Comparison of ENCODE assay signal across 8 mouse cellular contexts in genomic region chr3:107334202-107334934, GRCm38 (mm10). TPM values are rescaled to one million over a fixed set of nuclear protein-coding genes. Genes with fewer than 3 reads are reported as not detected.
DNase-seq lines count a peak whose midpoint lies in the region; ATAC-seq and TF ChIP-seq lines count a peak whose summit lies in the region.

No protein-coding gene starts in this region.

- no peaks in the 10 kb centered on the region for H3K27me3 ChIP-seq in heart, embryonic 13.5 days (replicated peaks)
- H3K27me3 ChIP-seq in E14TG2a.4 (ENCODE audit: insufficient read depth, low read length), result no peaks in the 10 kb centered on the region
- no peaks in the 10 kb centered on the region for H3K27me3 ChIP-seq in forebrain, embryonic 11.5 days (ENCODE audit: control insufficient read depth, insufficient read depth, low read length)
- H3K27me3 ChIP-seq in liver, embryonic 13.5 days, result no peaks in the 10 kb centered on the region

- no peaks in the 10 kb centered on the region for H3K9me3 ChIP-seq in heart, embryonic 13.5 days
- H3K9me3 ChIP-seq in E14TG2a.4 (ENCODE audit: low read length), result no peaks in the 10 kb centered on the region
- H3K9me3 ChIP-seq in forebrain, embryonic 11.5 days (ENCODE audit: control insufficient read depth, low read length), result no peaks in the 10 kb centered on the region
- H3K9me3 ChIP-seq in liver, embryonic 13.5 days (replicated peaks), result no peaks in the 10 kb centered on the region

- no peak for DNase-seq in heart, postnatal 10 days
- DNase-seq in forebrain, embryonic 11.5 days (ENCODE audit: low spot score), result no peak
- no peak for DNase-seq in liver, embryonic 13.5 days
- DNase-seq in ovary, postnatal 10 days (ENCODE audit: low spot score), result no peak
- no peak for DNase-seq in right cerebral cortex, postnatal 10 days (ENCODE audit: low spot score in 2 of 2)
- no peak for DNase-seq in right cerebral cortex, postnatal 25 days

- H3K9ac ChIP-seq in heart, embryonic 13.5 days, result peak overlapping the region; percentile 92
- peak overlapping the region; percentile 94 for H3K9ac ChIP-seq in forebrain, embryonic 11.5 days (ENCODE audit: low read length)
- H3K9ac ChIP-seq in liver, embryonic 13.5 days, result peak overlapping the region; percentile 80

- no peak for TF ChIP-seq CTCF in E14TG2a.4 (conservative IDR thresholded peaks at IDR 0.05; ENCODE audit: low read length)

- H3K27ac ChIP-seq in heart, embryonic 13.5 days (replicated peaks), result peak overlapping the region; percentile 98
- H3K27ac ChIP-seq in forebrain, embryonic 11.5 days (ENCODE audit: low read depth, low read length), result peak overlapping the region; percentile 96
- peak overlapping the region; percentile 97 for H3K27ac ChIP-seq in liver, embryonic 13.5 days

- intact Hi-C loops in heart, postnatal 10 days (cut with DNase I), result no loop called here

- ATAC-seq in heart, embryonic 13.5 days (ENCODE audit: extremely low read depth, insufficient number of reproducible peaks, low FRiP score, low TSS enrichment), result no peak
- ATAC-seq in forebrain, embryonic 11.5 days (replicated peaks; ENCODE audit: low FRiP score), result no peak
- ATAC-seq in liver, embryonic 13.5 days (ENCODE audit: low read depth), result no peak

- WGBS in heart, embryonic 13.5 days, result 10% methylated on average over 12 of the region's 12 CpGs
- 11% methylated on average over 12 of the region's 12 CpGs for WGBS in forebrain, embryonic 11.5 days
- 10% methylated on average over 12 of the region's 12 CpGs for WGBS in liver, embryonic 13.5 days (ENCODE audit: insufficient replicate concordance)

- H3K36me3 ChIP-seq in heart, embryonic 13.5 days, result peaks cover 17% of the 10 kb centered on the region
- H3K36me3 ChIP-seq in E14TG2a.4 (ENCODE audit: insufficient read depth, low read length), result peaks cover 27% of the 10 kb centered on the region
- peaks cover 4% of the 10 kb centered on the region; the same call in 1 of the 2 replicates for H3K36me3 ChIP-seq in forebrain, embryonic 11.5 days (ENCODE audit: control insufficient read depth, insufficient read depth, low read length)
- H3K36me3 ChIP-seq in liver, embryonic 13.5 days, result peaks cover 23% of the 10 kb centered on the region

- H3K4me3 ChIP-seq in heart, embryonic 13.5 days, result peak overlapping the region; percentile 98
- H3K4me3 ChIP-seq in E14TG2a.4 (replicated peaks; ENCODE audit: low read length), result peak overlapping the region; percentile 97
- peak overlapping the region; percentile 96 for H3K4me3 ChIP-seq in forebrain, embryonic 11.5 days (ENCODE audit: low read depth, low read length)
- H3K4me3 ChIP-seq in liver, embryonic 13.5 days (replicated peaks), result peak overlapping the region; percentile 72

- peak overlapping the region; percentile 70 for H3K4me2 ChIP-seq in heart, embryonic 13.5 days
- peak overlapping the region; percentile 71 for H3K4me2 ChIP-seq in forebrain, embryonic 11.5 days (ENCODE audit: low read depth, low read length, severe bottlenecking)
- H3K4me2 ChIP-seq in liver, embryonic 13.5 days, result peak overlapping the region; percentile 82

- H3K4me1 ChIP-seq in heart, embryonic 13.5 days, result peaks cover 29% of the 10 kb centered on the region
- H3K4me1 ChIP-seq in E14TG2a.4 (replicated peaks; ENCODE audit: low read depth, low read length), result peaks cover 34% of the 10 kb centered on the region
- peaks cover 17% of the 10 kb centered on the region for H3K4me1 ChIP-seq in forebrain, embryonic 11.5 days (replicated peaks; ENCODE audit: control insufficient read depth, insufficient read depth, low read length)
- peaks cover 29% of the 10 kb centered on the region for H3K4me1 ChIP-seq in liver, embryonic 13.5 days (replicated peaks)

RNA-seq across cellular contexts. Expression of gene Rbm15, which starts 0.9 kb away (rescaled TPM):
- 8.7 and 10.3 TPM in 2 replicates for polyA plus RNA-seq in heart, embryonic 13.5 days (2015; fragmentation: Nextera tagmentation; extraction: Ambion mirVana)
- 10 to 100 TPM; 25.8 to 29.3 TPM for total RNA-seq in heart, postnatal 10 days (2021)
- 19.4 and 22.6 TPM in 2 replicates for polyA plus RNA-seq in forebrain, embryonic 11.5 days (2014; fragmentation: Nextera tagmentation; extraction: Ambion mirVana)
- 9.6 and 11.9 TPM in 2 replicates for polyA plus RNA-seq in liver, embryonic 13.5 days (2015; fragmentation: Nextera tagmentation; extraction: Ambion mirVana)

RNA-seq across cellular contexts. Expression of gene Slc16a4, which starts 43.3 kb away (rescaled TPM):
- 1.6 TPM in 2 replicates for polyA plus RNA-seq in heart, embryonic 13.5 days (2015; fragmentation: Nextera tagmentation; extraction: Ambion mirVana)
- under 1 TPM; 0.45 to 0.48 TPM for total RNA-seq in heart, postnatal 10 days (2021)
- polyA plus RNA-seq in forebrain, embryonic 11.5 days (2014; fragmentation: Nextera tagmentation; extraction: Ambion mirVana), result 2.3 and 3.2 TPM in 2 replicates
- 0.59 and 0.67 TPM in 2 replicates for polyA plus RNA-seq in liver, embryonic 13.5 days (2015; fragmentation: Nextera tagmentation; extraction: Ambion mirVana)

RNA-seq across cellular contexts. Expression of gene Lamtor5, which starts 55.7 kb away (rescaled TPM):
- polyA plus RNA-seq in heart, embryonic 13.5 days (2015; fragmentation: Nextera tagmentation; extraction: Ambion mirVana), result 149 and 173 TPM in 2 replicates
- total RNA-seq in heart, postnatal 10 days (2021), result 10 to 100 TPM; 74.0 to 74.6 TPM
- polyA plus RNA-seq in forebrain, embryonic 11.5 days (2014; fragmentation: Nextera tagmentation; extraction: Ambion mirVana), result 174 and 177 TPM in 2 replicates
- 118 and 131 TPM in 2 replicates for polyA plus RNA-seq in liver, embryonic 13.5 days (2015; fragmentation: Nextera tagmentation; extraction: Ambion mirVana)
